Mouse (Mus musculus) gastrocnemius, adult 8-10 months (tissue): ENCODE results near the gene Frzb. TPM values are rescaled to one million over a fixed set of nuclear protein-coding genes. Genes with fewer than 3 reads are reported as not detected.
"Not testable (repeated sequence)": the region's sequence is repeated elsewhere in the genome, so short reads cannot be mapped to it uniquely, and the experiment has no call there.

Experiments used
- DNase-seq, 2 experiments: peaks; one replicate each; pipeline ENCODE4 v3.0.0; 2022; ENCODE audit warnings: low spot score in 2 of 2
- total RNA-seq, 4 experiments: library from RNA; stranded (reverse); gene quantifications; 2 replicates each; pipeline ENCODE4 v1.2.4; 2022

Frzb gene
- total RNA-seq: 10 to 100 TPM in 1 of 4 experiments, 1 to 10 TPM in 3; 5.1 to 11.7 (median 8.2) TPM

- DNase-seq: peak in 1 of 2 experiments; percentile 23
Measured at GRCm38 (mm10) chr2:80447291-80447791, at the start of gene Frzb. Frzb (minus strand) TSS chr2:80447625.

GRCm38 (mm10) chr2:80495304-80495703, 47.9 kb upstream of the Frzb start:
- not testable (repeated sequence) for DNase-seq

DNA sequence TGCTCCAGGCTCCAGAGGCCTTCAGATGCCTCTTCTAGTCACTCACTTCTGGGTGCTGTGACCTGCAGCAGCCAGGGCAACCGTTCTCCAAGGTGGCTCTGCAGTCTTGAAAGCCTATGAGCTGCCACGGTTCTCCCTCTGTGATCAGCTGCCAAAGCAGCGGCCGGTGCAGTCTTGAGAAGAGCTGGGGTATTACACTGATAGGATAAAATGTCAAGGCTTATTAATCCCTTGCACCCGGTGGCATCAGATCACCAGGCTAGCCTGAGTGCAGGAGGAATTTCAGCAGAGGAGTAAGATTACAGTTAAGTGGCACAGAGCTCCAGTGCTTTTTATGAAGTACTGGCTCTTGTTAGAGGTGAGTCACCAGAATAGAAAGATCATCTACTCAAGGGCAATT, 39.4 kb upstream of the Frzb start:
- peak; percentile 6 to 58 for DNase-seq

GRCm38 (mm10) chr2:80484951-80485350, 37.5 kb upstream of the Frzb start:
- DNase-seq: no peak

GRCm38 (mm10) chr2:80475831-80476230, 28.4 kb upstream of the Frzb start:
- no peak for DNase-seq

GRCm38 (mm10) chr2:80474247-80474796, 26.9 kb upstream of the Frzb start:
- DNase-seq: no peak

GRCm38 (mm10) chr2:80465991-80466821, 18.8 kb upstream of the Frzb start:
- DNase-seq: no peak

DNA sequence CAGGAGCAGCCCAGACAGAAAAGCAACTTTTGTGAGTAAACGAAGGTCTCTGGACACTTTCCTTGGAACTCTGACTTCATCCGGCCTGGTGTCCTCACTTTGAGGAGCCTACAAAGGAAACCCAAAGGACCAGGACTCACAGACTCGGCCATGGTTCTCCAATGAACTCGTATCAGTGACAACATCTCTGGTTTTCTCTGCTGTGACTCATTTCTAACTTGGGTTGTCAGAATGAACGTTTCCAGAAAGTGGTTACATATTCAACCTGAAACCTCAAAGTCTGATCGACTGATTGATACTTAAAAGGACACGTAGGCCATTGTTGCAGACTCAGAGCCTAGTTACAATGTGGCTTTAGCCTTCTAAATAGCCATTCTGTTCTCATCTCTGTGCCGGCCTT, 14.4 kb upstream of the Frzb start:
- DNase-seq: no peak

GRCm38 (mm10) chr2:80448231-80448630, 806 bp upstream of the Frzb start:
- DNase-seq: no peak

DNA sequence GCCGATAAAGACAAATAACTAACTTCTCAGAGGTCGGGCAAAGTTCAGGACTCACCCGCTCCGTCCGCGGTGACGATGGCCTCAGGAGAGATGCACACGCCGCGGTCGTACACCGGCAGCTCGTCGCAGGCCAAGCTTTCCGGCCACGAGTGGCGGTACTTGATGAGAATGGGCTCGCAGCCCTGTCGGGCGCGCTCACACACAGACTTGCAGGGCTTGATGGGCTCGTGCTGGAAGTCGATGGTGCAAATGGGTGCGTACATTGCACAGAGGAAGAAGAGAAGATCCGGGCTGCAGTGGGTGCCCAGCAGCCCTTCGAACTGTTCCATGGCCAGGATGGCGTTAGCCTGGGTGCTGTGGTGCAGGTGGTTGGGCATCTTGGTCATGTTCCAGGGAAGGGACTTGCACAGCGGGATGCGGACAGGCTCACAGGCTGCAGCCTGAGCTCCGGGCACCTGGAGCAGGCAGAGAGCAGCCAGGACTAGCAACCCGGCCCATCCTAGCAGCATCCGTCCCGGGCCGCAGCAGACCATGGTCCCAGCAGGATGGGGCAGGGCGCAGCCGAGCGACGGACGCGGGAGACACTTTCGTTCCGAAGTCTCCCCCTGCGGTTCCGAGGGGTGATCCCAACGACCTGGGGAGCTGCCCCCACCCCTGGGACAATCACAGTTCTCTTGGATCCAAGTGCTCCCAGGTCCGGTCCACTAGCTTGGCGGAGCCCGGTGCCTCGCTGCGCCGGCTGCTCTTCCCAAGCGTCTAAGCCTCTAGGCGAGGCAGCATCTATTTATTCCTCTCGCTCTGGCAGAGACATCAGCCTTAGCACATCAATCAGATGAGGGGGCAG, 895 bp downstream of the Frzb start:
- DNase-seq: peak in 1 of 2 experiments; percentile 11

- DNase-seq: no peak
Measured at GRCm38 (mm10) chr2:80445926-80446307, 1.5 kb downstream of the Frzb start.

DNA sequence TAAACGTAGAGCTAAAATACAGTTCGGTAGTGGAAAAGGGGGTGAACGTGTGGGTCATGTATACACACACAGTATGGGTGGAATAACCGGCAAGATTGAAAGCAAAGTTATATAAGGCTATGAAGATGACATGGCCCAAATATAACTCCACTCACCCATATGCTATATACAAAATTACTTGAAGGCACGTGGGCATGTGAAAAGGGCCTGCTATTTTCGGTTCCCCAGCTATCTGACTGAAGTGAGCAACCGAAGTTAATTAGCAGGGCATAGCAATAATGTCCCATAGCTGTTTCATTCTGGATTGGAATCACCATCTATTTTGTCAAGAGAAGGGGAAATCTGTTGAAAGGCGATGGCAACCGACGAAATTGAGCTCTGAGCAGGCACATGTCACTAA, 1.9 kb downstream of the Frzb start:
- DNase-seq: no peak

DNA sequence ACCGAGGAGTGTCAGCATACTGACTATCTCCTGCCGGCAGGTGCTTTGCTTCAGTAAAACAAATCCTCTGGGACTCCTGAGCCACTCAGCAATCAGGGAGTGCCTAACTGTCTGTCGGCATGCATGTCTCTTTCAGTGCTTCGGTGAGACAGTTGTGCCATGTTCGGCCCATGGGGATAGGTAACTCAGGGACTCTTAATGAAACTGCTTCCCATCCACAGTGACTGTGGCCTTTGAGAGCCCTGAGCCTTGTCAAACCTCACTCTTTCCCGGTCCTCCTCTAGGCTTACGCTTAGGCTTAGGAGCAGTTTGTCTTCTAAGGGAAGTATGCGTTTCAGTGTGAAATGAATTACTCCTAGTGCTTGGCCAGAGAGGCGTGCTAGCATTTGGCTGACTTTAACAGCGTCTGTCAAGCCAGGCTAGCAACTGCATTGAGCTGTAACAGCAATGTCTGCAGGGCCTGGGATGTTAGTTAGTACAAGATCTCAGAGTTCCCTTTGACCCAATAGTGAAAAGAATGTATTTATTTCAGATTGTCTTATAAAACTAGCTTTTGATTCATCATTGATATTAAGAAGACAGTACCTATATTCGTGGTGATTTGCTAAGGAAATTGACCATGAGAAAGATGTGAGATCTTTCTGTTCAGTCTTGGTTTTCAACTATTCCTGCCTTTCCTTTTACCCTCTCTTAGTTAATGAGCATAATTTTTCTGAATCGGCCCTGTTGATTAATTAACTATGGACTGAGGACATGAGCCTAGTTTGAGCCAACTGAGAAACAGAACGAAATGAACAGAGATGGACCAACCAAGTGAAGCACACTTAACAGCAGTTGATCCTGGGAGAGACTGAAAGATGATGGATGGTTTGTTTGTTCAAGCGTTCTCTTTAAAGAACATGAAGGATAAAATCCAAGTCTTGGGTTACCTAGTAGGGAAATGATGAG, 2.7 kb downstream of the Frzb start:
- no peak for DNase-seq

- no peak for DNase-seq
Measured at GRCm38 (mm10) chr2:80443962-80444361, 3.5 kb downstream of the Frzb start.

GRCm38 (mm10) chr2:80441386-80441785, 6.0 kb downstream of the Frzb start:
- no peak for DNase-seq

DNA sequence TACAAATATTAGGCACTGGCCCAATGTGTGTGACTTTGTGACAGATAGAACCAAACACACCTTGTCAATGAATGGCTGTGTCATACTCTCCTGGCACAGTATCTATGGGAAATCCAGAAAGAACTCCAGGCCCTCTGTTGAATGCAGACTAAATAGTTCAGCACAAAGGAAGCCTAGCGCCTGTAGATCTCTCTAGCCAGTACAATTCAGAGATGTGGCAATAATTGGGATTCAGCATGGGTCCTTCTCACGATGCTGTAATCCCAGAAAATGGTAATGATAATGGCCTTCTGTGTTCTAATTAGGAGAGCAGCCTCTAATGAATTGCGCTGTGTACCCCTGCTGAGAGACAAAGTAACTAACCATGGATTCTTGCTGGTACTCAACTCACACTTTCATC, 8.6 kb downstream of the Frzb start:
- no peak for DNase-seq

DNA sequence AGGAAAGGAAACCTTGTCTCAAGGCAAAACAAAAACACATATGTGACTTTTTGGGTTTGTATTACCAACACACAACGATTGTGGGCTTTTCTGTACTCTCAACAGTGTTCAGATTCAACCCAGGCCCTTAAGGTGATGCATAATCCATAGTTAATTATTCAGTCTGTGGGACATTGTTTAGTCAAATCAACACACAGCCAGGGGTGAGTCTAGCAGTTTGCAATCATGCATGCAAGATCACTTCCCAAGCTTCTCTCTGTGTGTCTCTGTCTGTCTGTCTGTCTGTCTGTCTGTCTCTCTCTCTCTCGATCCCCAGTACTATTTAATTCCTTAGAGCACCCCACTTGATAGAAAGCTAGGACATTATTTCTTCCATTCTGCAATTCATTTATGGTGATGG, 10.0 kb downstream of the Frzb start:
- DNase-seq: no peak

- DNase-seq: no peak
Measured at GRCm38 (mm10) chr2:80434783-80435572, 12.4 kb downstream of the Frzb start.

DNA sequence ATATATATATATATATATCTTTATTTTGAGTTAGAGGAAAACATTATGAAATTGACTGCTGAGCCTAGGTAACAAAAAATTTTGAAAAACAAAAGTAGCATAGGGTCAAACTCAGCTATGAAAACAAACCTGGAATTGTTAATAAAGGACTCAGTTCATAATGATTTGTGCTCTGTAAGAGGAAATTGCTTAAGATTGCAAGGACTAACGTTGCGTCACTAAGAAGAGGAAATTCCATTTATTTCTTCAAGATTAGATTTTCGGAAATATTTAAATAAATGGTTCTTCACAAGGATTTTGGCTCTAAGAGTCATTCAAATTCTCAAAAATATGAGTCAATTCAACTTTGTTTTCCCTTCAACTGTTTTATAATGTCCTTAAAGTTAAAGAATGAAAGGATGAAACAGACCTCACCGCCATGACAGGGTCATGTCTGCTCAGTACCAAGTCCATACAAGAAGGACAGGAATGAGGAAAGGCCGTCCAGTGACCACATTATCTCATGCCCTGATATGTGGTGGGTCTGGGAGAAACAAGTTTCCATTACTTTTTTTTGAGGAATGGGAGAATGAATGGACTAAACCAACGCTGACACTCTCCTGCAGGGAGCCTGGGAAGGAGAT, 14.1 kb downstream of the Frzb start:
- no peak for DNase-seq
